Mouse (Mus musculus): ENCODE results near the gene Ttyh3. TPM values are rescaled to one million over a fixed set of nuclear protein-coding genes. Genes with fewer than 3 reads are reported as not detected.

Gene Ttyh3
- polyA plus RNA-seq, 1 experiment from 2014 or later: 17.0 TPM

- 78% methylated on average over 6 of the region's 6 CpGs for WGBS
- Histone ChIP-seq H3K27me3 (replicated peaks; ENCODE audit: control insufficient read depth, insufficient read depth, low read length) (no peaks in the 10 kb centered on the region), H3K4me2 (ENCODE audit: low read depth, low read length) (no peak overlapping the region), H3K36me3 (ENCODE audit: control insufficient read depth, insufficient read depth, low read length) (peaks cover 6% of the 10 kb centered on the region; the same call in 1 of the 2 replicates), H3K9me3 (ENCODE audit: control insufficient read depth, low read length) (no peaks in the 10 kb centered on the region), H3K4me3 (ENCODE audit: low read length) (no peak overlapping the region), H3K4me1 (ENCODE audit: control insufficient read depth, insufficient read depth, low read length) (peaks cover 19% of the 10 kb centered on the region), H3K27ac (ENCODE audit: low read length) (0 out of 2 replicates have a peak overlapping the region, but pooled peaks have one; percentile 47), H3K9ac (ENCODE audit: low read depth, low read length) (no peak overlapping the region)
- no peak for ATAC-seq
Measured at GRCm38 (mm10) chr5:140616110-140616503, 32.7 kb downstream of the Ttyh3 start.

- H3K4me2 ChIP-seq (ENCODE audit: low read depth, low read length): no peak overlapping the region
- ATAC-seq: no peak
- no peaks in the 10 kb centered on the region for H3K9me3 ChIP-seq (ENCODE audit: control insufficient read depth, low read length)
- no peak overlapping the region for H3K9ac ChIP-seq (ENCODE audit: low read depth, low read length)
- H3K27me3 ChIP-seq (replicated peaks; ENCODE audit: control insufficient read depth, insufficient read depth, low read length): no peaks in the 10 kb centered on the region
- WGBS: 80% methylated on average over 10 of the region's 10 CpGs
- peaks cover 25% of the 10 kb centered on the region for H3K4me1 ChIP-seq (ENCODE audit: control insufficient read depth, insufficient read depth, low read length)
- no peak overlapping the region for H3K4me3 ChIP-seq (ENCODE audit: low read length)
- no peak overlapping the region for H3K27ac ChIP-seq (ENCODE audit: low read length)
- H3K36me3 ChIP-seq (ENCODE audit: control insufficient read depth, insufficient read depth, low read length): peaks cover 6% of the 10 kb centered on the region; the same call in 1 of the 2 replicates
Measured at GRCm38 (mm10) chr5:140615321-140616109, 33.3 kb downstream of the Ttyh3 start.

- Histone ChIP-seq H3K4me3 (ENCODE audit: low read length) (no peak overlapping the region), H3K27ac (ENCODE audit: low read length) (no peak overlapping the region), H3K4me1 (ENCODE audit: control insufficient read depth, insufficient read depth, low read length) (peaks cover 29% of the 10 kb centered on the region), H3K9me3 (ENCODE audit: control insufficient read depth, low read length) (no peaks in the 10 kb centered on the region), H3K36me3 (ENCODE audit: control insufficient read depth, insufficient read depth, low read length) (peaks cover 6% of the 10 kb centered on the region; the same call in 1 of the 2 replicates), H3K4me2 (ENCODE audit: low read depth, low read length) (no peak overlapping the region), H3K27me3 (replicated peaks; ENCODE audit: control insufficient read depth, insufficient read depth, low read length) (no peaks in the 10 kb centered on the region), H3K9ac (ENCODE audit: low read depth, low read length) (no peak overlapping the region)
- no peak for ATAC-seq
- WGBS: 83% methylated on average over 4 of the region's 4 CpGs
Measured at GRCm38 (mm10) chr5:140614837-140615236, 34.0 kb downstream of the Ttyh3 start.

GRCm38 (mm10) chr5:140614141-140614540, 34.7 kb downstream of the Ttyh3 start:
- H3K9ac ChIP-seq (ENCODE audit: low read depth, low read length): no peak overlapping the region
- no peak overlapping the region for H3K4me3 ChIP-seq (ENCODE audit: low read length)
- no peak overlapping the region for H3K27ac ChIP-seq (ENCODE audit: low read length)
- H3K4me1 ChIP-seq (ENCODE audit: control insufficient read depth, insufficient read depth, low read length): peaks cover 34% of the 10 kb centered on the region
- H3K9me3 ChIP-seq (ENCODE audit: control insufficient read depth, low read length): no peaks in the 10 kb centered on the region
- H3K36me3 ChIP-seq (ENCODE audit: control insufficient read depth, insufficient read depth, low read length): peaks cover 6% of the 10 kb centered on the region; the same call in 1 of the 2 replicates
- no peak overlapping the region for H3K4me2 ChIP-seq (ENCODE audit: low read depth, low read length)
- ATAC-seq: no peak
- WGBS: 92% methylated on average over 10 of the region's 10 CpGs
- H3K27me3 ChIP-seq (replicated peaks; ENCODE audit: control insufficient read depth, insufficient read depth, low read length): no peaks in the 10 kb centered on the region

GRCm38 (mm10) chr5:140612191-140612590, 36.6 kb downstream of the Ttyh3 start:
- no peak for ATAC-seq
- H3K9me3 ChIP-seq (ENCODE audit: control insufficient read depth, low read length): no peaks in the 10 kb centered on the region
- peak overlapping the region; percentile 95 for H3K27ac ChIP-seq (ENCODE audit: low read length)
- peak overlapping the region; percentile 77 for H3K9ac ChIP-seq (ENCODE audit: low read depth, low read length)
- peaks cover 42% of the 10 kb centered on the region for H3K4me1 ChIP-seq (ENCODE audit: control insufficient read depth, insufficient read depth, low read length)
- H3K36me3 ChIP-seq (ENCODE audit: control insufficient read depth, insufficient read depth, low read length): peaks cover 6% of the 10 kb centered on the region; the same call in 1 of the 2 replicates
- WGBS: 40% methylated on average over 18 of the region's 18 CpGs
- H3K27me3 ChIP-seq (replicated peaks; ENCODE audit: control insufficient read depth, insufficient read depth, low read length): no peaks in the 10 kb centered on the region
- peak overlapping the region; percentile 82 for H3K4me2 ChIP-seq (ENCODE audit: low read depth, low read length)
- H3K4me3 ChIP-seq (ENCODE audit: low read length): peak overlapping the region; percentile 66

- H3K27ac ChIP-seq (ENCODE audit: low read length): peak overlapping the region; percentile 95
- H3K27me3 ChIP-seq (replicated peaks; ENCODE audit: control insufficient read depth, insufficient read depth, low read length): no peaks in the 10 kb centered on the region
- ATAC-seq: peak; percentile 57
- WGBS: 17% methylated on average over 15 of the region's 15 CpGs
- peak overlapping the region; percentile 77 for H3K9ac ChIP-seq (ENCODE audit: low read depth, low read length)
- no peaks in the 10 kb centered on the region; the same call in 1 of the 2 replicates for H3K9me3 ChIP-seq (ENCODE audit: control insufficient read depth, low read length)
- peaks cover 46% of the 10 kb centered on the region for H3K4me1 ChIP-seq (ENCODE audit: control insufficient read depth, insufficient read depth, low read length)
- peak overlapping the region; percentile 82 for H3K4me2 ChIP-seq (ENCODE audit: low read depth, low read length)
- peak overlapping the region; percentile 66 for H3K4me3 ChIP-seq (ENCODE audit: low read length)
- H3K36me3 ChIP-seq (ENCODE audit: control insufficient read depth, insufficient read depth, low read length): peaks cover 6% of the 10 kb centered on the region; the same call in 1 of the 2 replicates
Measured at GRCm38 (mm10) chr5:140611611-140612185, 37.1 kb downstream of the Ttyh3 start.

- H3K9ac ChIP-seq (ENCODE audit: low read depth, low read length): peak overlapping the region; percentile 77
- 9% methylated on average over 21 of the region's 21 CpGs for WGBS
- ATAC-seq: peak; percentile 77
- no peaks in the 10 kb centered on the region; the same call in 1 of the 2 replicates for H3K9me3 ChIP-seq (ENCODE audit: control insufficient read depth, low read length)
- H3K4me1 ChIP-seq (ENCODE audit: control insufficient read depth, insufficient read depth, low read length): peaks cover 48% of the 10 kb centered on the region
- peaks cover 6% of the 10 kb centered on the region; the same call in 1 of the 2 replicates for H3K36me3 ChIP-seq (ENCODE audit: control insufficient read depth, insufficient read depth, low read length)
- H3K27ac ChIP-seq (ENCODE audit: low read length): peak overlapping the region; percentile 95
- peak overlapping the region; percentile 66 for H3K4me3 ChIP-seq (ENCODE audit: low read length)
- no peaks in the 10 kb centered on the region; the same call in 1 of the 2 replicates for H3K27me3 ChIP-seq (replicated peaks; ENCODE audit: control insufficient read depth, insufficient read depth, low read length)
- peak overlapping the region; percentile 82 for H3K4me2 ChIP-seq (ENCODE audit: low read depth, low read length)
Measured at GRCm38 (mm10) chr5:140611021-140611583, 37.7 kb downstream of the Ttyh3 start.

GRCm38 (mm10) chr5:140610273-140611011, 38.4 kb downstream of the Ttyh3 start:
- peak overlapping the region; percentile 95 for H3K27ac ChIP-seq (ENCODE audit: low read length)
- WGBS: 2% methylated on average over 30 of the region's 30 CpGs
- ATAC-seq: peak; percentile 24
- peak overlapping the region; percentile 82 for H3K4me2 ChIP-seq (ENCODE audit: low read depth, low read length)
- H3K9ac ChIP-seq (ENCODE audit: low read depth, low read length): peak overlapping the region; percentile 77
- H3K27me3 ChIP-seq (replicated peaks; ENCODE audit: control insufficient read depth, insufficient read depth, low read length): no peaks in the 10 kb centered on the region; the same call in 1 of the 2 replicates
- no peaks in the 10 kb centered on the region; the same call in 1 of the 2 replicates for H3K9me3 ChIP-seq (ENCODE audit: control insufficient read depth, low read length)
- H3K4me3 ChIP-seq (ENCODE audit: low read length): peak overlapping the region; percentile 66
- H3K36me3 ChIP-seq (ENCODE audit: control insufficient read depth, insufficient read depth, low read length): peaks cover 6% of the 10 kb centered on the region; the same call in 1 of the 2 replicates
- H3K4me1 ChIP-seq (ENCODE audit: control insufficient read depth, insufficient read depth, low read length): peaks cover 52% of the 10 kb centered on the region
